Mouse (Mus musculus) embryonic facial prominence, embryonic 10.5 days (tissue): ENCODE results near the gene Gprasp2. TPM values are rescaled to one million over a fixed set of nuclear protein-coding genes. Genes with fewer than 3 reads are reported as not detected.
"Not testable (repeated sequence)": the region's sequence is repeated elsewhere in the genome, so short reads cannot be mapped to it uniquely, and the experiment has no call there.

Experiments used
- DNase-seq: peaks from one replicate; pipeline ENCODE4 v3.0.0-alpha.2; 2017; ENCODE audit warnings: low spot score
- H3K27ac ChIP-seq: fragments of 300-500 bp; sonication (generic); replicated peaks from 2 replicates; pipeline ENCODE4 v1.5.1; 2016; ENCODE audit warnings: mild to moderate bottlenecking
- H3K27me3 ChIP-seq: fragments of 300-500 bp; sonication (generic); replicated peaks from 2 replicates; pipeline ENCODE4 v1.6.1; 2016; ENCODE audit warnings: low read depth, mild to moderate bottlenecking; ENCODE audit not compliant: poor library complexity, severe bottlenecking
- H3K36me3 ChIP-seq: fragments of 300-500 bp; sonication (generic); replicated peaks from 2 replicates; pipeline ENCODE4 v1.6.1; 2016; ENCODE audit warnings: mild to moderate bottlenecking, moderate library complexity
- H3K4me1 ChIP-seq: fragments of 300-500 bp; sonication (generic); 2 replicates; pipeline ENCODE4 v1.6.1; 2016
- H3K4me3 ChIP-seq: fragments of 300-500 bp; sonication (generic); 2 replicates; pipeline ENCODE4 v1.5.1; 2016; ENCODE audit warnings: mild to moderate bottlenecking, moderate library complexity
- H3K9me3 ChIP-seq: fragments of 300-500 bp; sonication (generic); 2 replicates; pipeline ENCODE4 v1.6.1; 2016; ENCODE audit warnings: mild to moderate bottlenecking
- WGBS: fragments of 180-500 bp; shearing (Covaris S2); methylation state at CpG from one replicate; pipeline ENCODE4 v1.1.7; 2016; 5-methylcytosine and 5-hydroxymethylcytosine counted together
- polyA plus RNA-seq: library from polyadenylated mRNA; unstranded; fragments of >200 nt; fragmentation: Nextera tagmentation; extraction: Ambion mirVana; gene quantifications from 2 replicates; pipeline ENCODE4 v1.2.1, GENCODE M21; 2016

Gene Gprasp2
- polyA plus RNA-seq, 1 experiment from 2014 or later = 31.8 TPM

DNA sequence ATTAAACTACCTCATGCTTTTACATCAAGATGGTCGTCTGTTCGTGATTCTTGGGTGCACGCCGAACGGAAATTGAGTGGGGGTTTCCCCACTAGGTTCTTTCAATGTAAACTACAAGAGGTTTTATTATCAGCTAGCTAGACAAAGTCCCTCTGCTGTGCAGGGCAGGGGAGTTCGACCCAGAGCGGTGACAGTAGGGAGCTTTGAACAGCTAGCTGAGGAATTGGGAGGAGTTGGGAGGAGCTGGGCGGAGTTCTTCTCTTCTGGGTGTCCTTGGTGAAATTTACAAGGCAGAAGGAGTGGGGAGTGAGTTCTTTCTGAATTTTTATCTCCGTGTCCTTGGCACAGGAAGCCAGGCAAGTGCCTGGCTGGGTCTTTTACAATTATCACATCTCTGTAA, 28.0 kb downstream of the Gprasp2 start:
- not testable (repeated sequence) for H3K36me3 ChIP-seq, H3K4me3 ChIP-seq, H3K27me3 ChIP-seq, H3K27ac ChIP-seq, DNase-seq, H3K9me3 ChIP-seq, H3K4me1 ChIP-seq
- WGBS = 79% methylated on average over 9 of the region's 9 CpGs

DNA sequence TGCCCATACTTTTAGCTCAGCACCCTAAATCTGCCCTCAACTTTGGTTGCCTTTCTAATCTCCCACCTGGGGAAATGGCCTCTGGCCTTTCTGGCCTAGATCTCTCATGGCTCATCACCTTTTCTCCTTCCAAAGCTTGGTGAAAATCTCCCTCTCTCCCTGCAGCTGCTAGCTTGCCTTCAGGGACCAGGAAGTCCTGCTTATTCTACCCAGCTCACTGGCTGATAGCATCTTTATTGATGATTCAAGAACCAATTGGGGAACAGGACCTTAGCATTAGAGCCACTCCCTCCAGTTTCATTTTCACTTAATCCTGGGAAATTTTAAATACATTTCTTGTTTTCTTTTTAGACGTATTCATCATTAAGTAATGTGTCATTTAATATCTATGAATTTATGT, 37.8 kb downstream of the Gprasp2 start:
- no peaks in the 10 kb centered on the region for H3K27me3 ChIP-seq
- H3K4me3 ChIP-seq = no peak overlapping the region
- 85% methylated on average over 1 of the region's 1 CpGs for WGBS
- no peaks in the 10 kb centered on the region for H3K36me3 ChIP-seq
- DNase-seq = no peak
- H3K9me3 ChIP-seq = no peaks in the 10 kb centered on the region
- no peak overlapping the region for H3K27ac ChIP-seq
- no peaks in the 10 kb centered on the region for H3K4me1 ChIP-seq

DNA sequence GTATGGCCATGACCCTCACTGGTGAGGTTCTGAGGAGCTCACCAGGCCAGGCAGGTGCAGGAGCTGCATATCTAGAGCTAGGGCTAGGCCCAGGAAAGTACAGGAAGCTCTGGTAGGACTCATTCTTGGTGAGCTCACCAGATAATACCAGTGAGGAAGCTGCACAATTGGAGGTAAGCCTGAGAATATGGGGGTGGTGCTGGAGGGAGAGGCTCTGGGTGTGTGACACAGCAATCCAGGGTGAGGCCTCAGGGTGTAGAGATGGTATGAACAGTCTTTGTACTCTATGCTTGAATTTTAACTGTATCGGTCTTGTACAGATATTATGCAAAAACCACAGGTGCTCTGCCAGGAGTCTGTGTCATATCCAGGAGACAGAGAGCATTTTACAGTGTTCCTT, 40.8 kb downstream of the Gprasp2 start:
- Histone ChIP-seq H3K4me3 (no peak overlapping the region), H3K4me1 (no peaks in the 10 kb centered on the region), H3K27me3 (no peaks in the 10 kb centered on the region), H3K27ac (no peak overlapping the region), H3K36me3 (no peaks in the 10 kb centered on the region), H3K9me3 (no peaks in the 10 kb centered on the region)
- DNase-seq = no peak
- 92% methylated on average over 1 of the region's 1 CpGs for WGBS

DNA sequence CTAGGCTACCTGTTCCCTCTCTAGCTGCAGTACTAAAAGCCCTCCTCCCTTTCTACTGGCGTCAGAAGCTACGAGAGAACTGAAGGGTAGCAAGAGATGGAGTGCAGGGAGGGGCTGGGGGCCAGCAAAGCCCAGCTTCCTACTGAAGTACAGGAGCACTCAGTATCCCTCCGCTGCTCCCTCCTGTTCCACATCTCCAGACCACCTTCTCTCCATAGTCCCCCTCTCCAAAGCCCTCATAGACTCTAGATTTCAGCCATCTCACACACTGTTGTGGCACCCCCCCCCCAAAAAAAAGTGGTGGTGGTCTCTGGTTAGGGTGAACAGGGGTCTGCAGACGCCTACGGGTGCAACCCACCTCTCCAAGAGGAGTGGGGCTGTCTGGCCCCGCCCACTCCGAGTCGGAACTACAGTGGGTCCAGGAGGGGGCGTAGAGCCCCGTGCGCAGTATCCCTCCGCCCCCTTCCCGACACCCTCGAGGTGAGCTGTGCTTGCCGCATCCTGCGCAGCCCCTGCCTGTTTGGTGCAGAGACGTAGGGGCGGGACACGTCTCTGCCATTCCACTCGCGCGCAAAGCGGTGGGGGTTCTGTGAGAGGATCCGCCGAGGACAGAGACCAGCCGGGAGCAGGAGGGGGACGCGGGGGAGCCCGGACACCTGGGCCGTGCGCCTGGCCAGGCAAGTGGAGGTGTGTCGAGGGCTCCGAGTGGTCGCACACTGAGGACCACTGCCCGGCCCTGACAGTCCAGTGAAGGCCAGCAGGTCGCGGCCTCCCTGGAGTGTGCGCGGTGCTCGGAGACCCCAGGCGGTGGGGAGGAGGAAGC, 46.8 kb downstream of the Gprasp2 start:
- peaks cover 8% of the 10 kb centered on the region for H3K27me3 ChIP-seq
- H3K4me3 ChIP-seq = peak overlapping the region; percentile 71
- peak; percentile 86 for DNase-seq
- no peaks in the 10 kb centered on the region for H3K4me1 ChIP-seq
- WGBS = 20% methylated on average over 41 of the region's 41 CpGs
- H3K9me3 ChIP-seq = no peaks in the 10 kb centered on the region
- peaks cover 31% of the 10 kb centered on the region for H3K36me3 ChIP-seq
- H3K27ac ChIP-seq = peak overlapping the region; percentile 87

GRCm38 (mm10) chrX:135886234-135886585, 47.4 kb downstream of the Gprasp2 start:
- H3K27me3 ChIP-seq = peaks cover 8% of the 10 kb centered on the region
- peak overlapping the region; percentile 87 for H3K27ac ChIP-seq
- DNase-seq = no peak
- H3K4me1 ChIP-seq = no peaks in the 10 kb centered on the region
- H3K4me3 ChIP-seq = peak overlapping the region; percentile 71
- H3K36me3 ChIP-seq = peaks cover 31% of the 10 kb centered on the region
- WGBS = 11% methylated on average over 11 of the region's 11 CpGs
- no peaks in the 10 kb centered on the region for H3K9me3 ChIP-seq

Other genes with a start within 250 kb of the Gprasp2 start
- gene Nxf7, start 240.3 kb upstream of the Gprasp2 start, polyA plus RNA-seq = 0.10 TPM in 1 of 2 replicates, not detected in the other
- gene Prame, start 211.3 kb upstream of the Gprasp2 start, polyA plus RNA-seq = 0.06 TPM in 1 of 2 replicates, not detected in the other
- gene Tcp11x2, start 145.2 kb upstream of the Gprasp2 start, polyA plus RNA-seq = 0.07 TPM in 1 of 2 replicates, not detected in the other
- gene Tmsb15a, start 113.8 kb upstream of the Gprasp2 start, polyA plus RNA-seq = not detected in 2 replicates
- gene Armcx5, start 96.3 kb upstream of the Gprasp2 start, polyA plus RNA-seq = 11.1 and 12.3 TPM in 2 replicates
- 51.8 and 55.4 TPM in 2 replicates for gene Gprasp1, start 96.3 kb upstream of the Gprasp2 start, polyA plus RNA-seq
- 49.2 and 52.8 TPM in 2 replicates for gene Bhlhb9, start 41.4 kb upstream of the Gprasp2 start, polyA plus RNA-seq
- 89.6 and 91.8 TPM in 2 replicates for gene Arxes2, start 154.8 kb downstream of the Gprasp2 start, polyA plus RNA-seq
- 36.0 and 40.5 TPM in 2 replicates for gene Arxes1, start 194.3 kb downstream of the Gprasp2 start, polyA plus RNA-seq
- gene Bex2, start 229.2 kb downstream of the Gprasp2 start, polyA plus RNA-seq = 249 and 257 TPM in 2 replicates
- not detected in 2 replicates for gene Nxf3, start 246.2 kb downstream of the Gprasp2 start, polyA plus RNA-seq